Mouse (Mus musculus) skeletal muscle tissue, adult 2 months (tissue): Measurements from ENCODE around the gene Anapc5.
A peak's percentile ranks its signal among the peaks of the same experiment; 100 is the strongest.

Experiments used
- DNase-seq: peaks from one replicate; pipeline ENCODE4 v3.0.0-alpha.2; 2012; ENCODE audit warnings: low read depth, low spot score

Gene Anapc5

GRCm38 (mm10) chr5:122769101-122769568 lies 52.0 kb downstream of the Anapc5 start:
- no peak for DNase-seq

- no peak for DNase-seq
These were observed 53.9 kb downstream of the Anapc5 start for GRCm38 (mm10) chr5:122767283-122767682.

- no peak for DNase-seq
These were observed 57.1 kb downstream of the Anapc5 start for GRCm38 (mm10) chr5:122764032-122764464.

GRCm38 (mm10) chr5:122763271-122764031 lies 57.7 kb downstream of the Anapc5 start:
- DNase-seq = no peak

GRCm38 (mm10) chr5:122756680-122757079 lies 64.5 kb downstream of the Anapc5 start:
- peak; percentile 65 for DNase-seq

GRCm38 (mm10) chr5:122756144-122756543 lies 65.0 kb downstream of the Anapc5 start:
- no peak for DNase-seq

GRCm38 (mm10) chr5:122755620-122756019 lies 65.5 kb downstream of the Anapc5 start:
- no peak for DNase-seq

GRCm38 (mm10) chr5:122754477-122754876 lies 66.7 kb downstream of the Anapc5 start:
- DNase-seq = no peak

- DNase-seq = no peak
These were observed 73.2 kb downstream of the Anapc5 start for GRCm38 (mm10) chr5:122747950-122748349.

GRCm38 (mm10) chr5:122743880-122744422 lies 77.2 kb downstream of the Anapc5 start:
- DNase-seq = no peak
